Mouse (Mus musculus) brain, embryonic 14.5 days (tissue): Measurements from ENCODE around the gene Dse. TPM values are rescaled to one million over a fixed set of nuclear protein-coding genes. Genes with fewer than 3 reads are reported as not detected.

ENCODE experiments used
- DNase-seq: peaks from one replicate; pipeline ENCODE4 v3.0.0-alpha.2; 2011; ENCODE audit warnings: low read depth
- CTCF ChIP-seq: fragments of 200-500 bp; IDR thresholded peaks from 2 replicates; pipeline ENCODE4 v1.5.1; 2012; ENCODE audit warnings: inconsistent platforms, mild to moderate bottlenecking, moderate library complexity, borderline replicate concordance; ENCODE audit not compliant: insufficient read depth, insufficient read length; ENCODE audit errors: extremely low read depth
- POLR2A ChIP-seq: fragments of 200-500 bp; IDR thresholded peaks from 2 replicates; pipeline ENCODE4 v1.6.1; 2012; ENCODE audit warnings: mild to moderate bottlenecking, inconsistent platforms, borderline replicate concordance; ENCODE audit not compliant: poor library complexity, insufficient read depth, insufficient read length, severe bottlenecking; ENCODE audit errors: extremely low read depth
- polyA plus RNA-seq: library from polyadenylated mRNA; depleted of rRNA; stranded (reverse); fragments of >200 nt; gene quantifications from 2 replicates; pipeline ENCODE4 v1.2.3, GENCODE M21; 2012

Gene Dse
- polyA plus RNA-seq, 1 experiment, result 7.6 TPM

- TF ChIP-seq POLR2A, result no peak
- no peak for TF ChIP-seq CTCF
Measured at GRCm38 (mm10) chr10:34155796-34156554, 51.5 kb downstream of the Dse start.

DNA sequence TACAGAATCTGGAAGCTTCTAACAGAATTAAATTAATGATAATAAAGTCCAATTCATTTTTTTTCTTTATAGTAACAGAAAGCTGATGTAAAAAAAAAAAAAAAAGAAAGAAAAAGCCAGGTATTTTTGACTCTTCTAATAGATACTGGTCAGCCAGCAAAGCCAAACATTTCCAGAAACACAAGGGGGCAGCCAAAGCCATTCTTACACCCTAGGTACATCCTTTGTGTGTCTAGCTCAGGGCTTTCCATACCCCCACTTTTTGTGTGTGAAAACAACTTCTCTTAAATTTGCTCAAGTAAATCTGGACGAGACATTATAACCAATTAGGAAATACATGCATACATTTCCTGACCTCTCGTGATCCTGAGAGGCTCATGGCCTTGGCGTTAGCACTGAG lies 55.7 kb downstream of the Dse start:
- no peak for TF ChIP-seq POLR2A
- peak; percentile 27; the same call in 1 of the 2 replicates for TF ChIP-seq CTCF
- peak; percentile 29 for DNase-seq

More at GRCm38 (mm10) chr10:34155796-34156554, 51.5 kb downstream of the Dse start:
- DNase-seq, result no peak

GRCm38 (mm10) chr10:34150454-34150853 lies 57.1 kb downstream of the Dse start:
- no peak for DNase-seq
- TF ChIP-seq POLR2A, result no peak
- TF ChIP-seq CTCF, result no peak

- DNase-seq, result no peak
- TF ChIP-seq CTCF, result no peak
- no peak for TF ChIP-seq POLR2A
Measured at GRCm38 (mm10) chr10:34149772-34150171, 57.7 kb downstream of the Dse start.

DNA sequence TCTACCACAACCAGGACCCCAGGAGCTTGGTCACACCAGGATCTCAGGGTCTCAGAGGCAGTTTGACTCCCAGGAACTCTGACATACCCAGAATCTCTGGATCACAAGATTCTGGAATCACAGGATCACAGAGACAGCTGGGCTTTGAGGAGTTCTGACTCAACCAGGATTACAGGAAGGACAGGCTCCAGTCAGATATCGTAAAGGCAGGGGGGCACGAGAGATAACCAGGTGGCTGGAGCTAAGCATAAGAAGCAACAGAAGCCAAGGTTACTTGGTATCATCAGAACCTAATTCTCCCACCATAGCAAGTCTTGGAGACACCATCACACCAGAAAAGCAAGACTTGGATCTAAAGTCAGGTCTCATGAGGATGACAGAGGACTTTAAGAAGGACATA lies 65.8 kb downstream of the Dse start:
- TF ChIP-seq POLR2A (no peak), CTCF (no peak)
- no peak for DNase-seq

DNA sequence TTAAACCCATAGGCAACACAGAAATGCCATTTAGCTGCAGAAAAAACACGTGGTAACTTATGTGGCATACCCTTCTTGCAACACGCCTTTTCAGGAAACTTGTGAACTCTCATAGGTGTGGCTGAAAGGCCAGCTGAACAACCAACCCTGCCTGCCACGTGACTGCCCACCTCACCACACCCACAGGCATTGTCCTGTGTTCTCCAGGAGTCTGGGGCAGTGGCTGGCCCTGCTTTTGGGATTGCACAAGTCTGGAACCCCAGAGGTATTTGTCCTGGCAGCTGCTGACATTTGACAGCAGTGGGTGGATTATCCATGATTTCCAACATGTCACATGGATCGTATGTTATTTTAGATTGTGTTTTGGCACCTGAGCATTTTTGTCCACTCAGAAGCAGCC lies 67.7 kb downstream of the Dse start:
- no peak for TF ChIP-seq POLR2A
- TF ChIP-seq CTCF, result no peak

GRCm38 (mm10) chr10:34138027-34138426 lies 69.5 kb downstream of the Dse start:
- no peak for DNase-seq
- TF ChIP-seq POLR2A (no peak), CTCF (no peak)

More for the DNA sequence above, 67.7 kb downstream of the Dse start:
- no peak for DNase-seq

DNA sequence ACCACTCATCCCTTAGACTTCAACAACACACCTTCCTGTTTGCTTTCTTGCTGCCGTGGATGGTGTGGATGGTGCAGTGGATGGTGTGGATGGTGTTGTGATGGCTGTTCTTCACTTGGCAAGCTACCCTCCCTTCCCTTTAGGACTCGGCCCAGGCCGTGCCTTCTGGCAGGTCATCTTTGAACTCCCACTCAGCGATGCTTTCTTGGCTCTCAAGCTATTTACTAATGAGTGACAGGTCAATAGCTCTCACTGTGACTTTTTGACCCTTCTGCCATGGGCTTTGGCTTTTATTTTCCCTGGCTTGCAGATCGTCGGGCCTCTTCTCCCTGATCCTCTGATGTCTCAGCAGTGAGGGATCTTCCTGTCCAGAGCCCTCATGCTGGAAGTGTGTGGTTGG lies 71.1 kb downstream of the Dse start:
- DNase-seq, result no peak
- TF ChIP-seq CTCF (no peak), POLR2A (no peak)

GRCm38 (mm10) chr10:34131356-34131755 lies 76.2 kb downstream of the Dse start:
- TF ChIP-seq POLR2A (no peak), CTCF (no peak)
- DNase-seq, result no peak

GRCm38 (mm10) chr10:34128391-34128790 lies 79.1 kb downstream of the Dse start:
- no peak for TF ChIP-seq POLR2A
- no peak for TF ChIP-seq CTCF
- DNase-seq, result no peak

DNA sequence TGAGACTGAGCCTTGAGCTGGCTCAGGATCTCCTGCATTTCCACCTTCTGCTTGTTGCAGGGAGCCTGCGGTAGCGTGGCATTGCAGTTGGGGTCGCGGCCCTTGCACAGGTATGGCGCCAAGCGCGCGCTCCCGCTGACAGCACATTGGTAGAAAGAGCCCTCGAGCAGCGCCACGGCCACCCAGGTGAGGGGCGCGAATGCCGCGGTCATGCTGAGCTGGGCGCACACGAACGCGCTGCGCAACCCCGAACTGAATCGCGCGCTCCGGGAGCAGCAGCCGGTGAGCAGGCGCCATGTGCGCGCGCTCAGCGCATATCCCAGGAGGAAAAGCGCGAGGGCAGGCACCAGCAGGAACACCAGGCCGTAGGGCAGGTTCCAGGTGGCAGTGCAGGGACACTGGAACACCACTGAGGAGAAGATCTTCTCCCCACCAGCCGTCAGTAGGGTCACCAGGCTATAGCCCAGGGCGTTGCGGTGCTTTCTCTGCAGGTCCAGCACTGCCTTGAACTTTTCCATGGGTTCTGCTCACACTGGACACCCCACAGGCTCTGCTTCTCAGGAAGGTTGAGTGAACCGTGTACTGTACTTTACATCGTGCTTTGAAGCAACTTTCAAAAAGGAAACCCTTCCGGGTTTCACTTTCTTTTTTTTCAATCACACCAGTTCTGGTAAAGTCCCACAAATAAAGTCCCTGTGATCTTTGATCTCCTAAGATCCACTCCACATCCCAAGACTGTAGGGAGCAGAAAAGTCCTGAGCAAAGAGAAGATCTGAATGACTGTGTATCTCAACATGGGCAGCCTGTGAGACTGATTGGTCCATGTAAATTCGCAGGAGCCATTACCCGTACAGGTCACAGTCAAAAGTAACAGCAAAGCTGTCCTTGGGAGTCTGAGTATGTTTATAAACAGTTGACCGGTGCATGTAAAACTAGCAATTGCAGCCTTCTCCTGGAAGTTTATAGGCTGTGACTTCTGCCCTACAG lies 79.8 kb downstream of the Dse start, which contains the start of gene Calhm6:
Gene Calhm6, minus strand, starts transcription at position 593 of the 987 bp plus-strand sequence.
- TF ChIP-seq CTCF (no peak), POLR2A (no peak)
- DNase-seq, result peak; percentile 68

- no peak for DNase-seq
- TF ChIP-seq CTCF, result no peak
- TF ChIP-seq POLR2A, result no peak
Measured at GRCm38 (mm10) chr10:34118421-34118820, 89.1 kb downstream of the Dse start.
